Mouse (Mus musculus): ENCODE measurements at regions not wholly inside any gene's neighbourhood (a gene's known extent, or its start where the extent isn't known, plus 50 kb on each side); places are given as distances from the start of the nearest gene placed in this dataset.

- DNase-seq (ENCODE audit: extremely low spot score in 1 of 2, low spot score in 1 of 2) = no peak
Measured at GRCm38 (mm10) chr9:41345338-41345737, 183.8 kb upstream of the Ubash3b start.

DNA sequence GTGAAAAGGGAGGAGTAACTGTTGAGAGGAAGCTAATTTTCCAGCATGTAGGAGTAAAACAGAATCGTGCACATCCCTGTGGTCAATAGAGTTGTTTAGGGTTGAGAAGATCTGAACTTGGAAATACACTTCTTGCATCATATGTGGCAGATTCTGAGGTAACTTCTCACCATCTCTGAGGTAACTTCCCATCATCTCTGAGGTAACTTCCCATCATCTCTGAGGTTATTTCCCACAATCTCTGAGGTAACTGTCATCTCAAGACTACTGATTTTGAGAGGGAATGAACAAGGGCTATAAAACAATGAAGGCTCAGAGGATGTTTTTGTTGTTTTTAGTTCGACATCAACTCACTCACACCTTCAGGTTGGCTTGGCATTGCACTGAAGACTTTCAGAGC, 175.9 kb upstream of the Ubash3b start:
- DNase-seq (ENCODE audit: extremely low spot score in 1 of 2, low spot score in 1 of 2) = no peak

- DNase-seq (ENCODE audit: extremely low spot score in 1 of 2, low spot score in 1 of 2) = no peak
Measured at GRCm38 (mm10) chr9:41336801-41337200, 175.3 kb upstream of the Ubash3b start.

DNA sequence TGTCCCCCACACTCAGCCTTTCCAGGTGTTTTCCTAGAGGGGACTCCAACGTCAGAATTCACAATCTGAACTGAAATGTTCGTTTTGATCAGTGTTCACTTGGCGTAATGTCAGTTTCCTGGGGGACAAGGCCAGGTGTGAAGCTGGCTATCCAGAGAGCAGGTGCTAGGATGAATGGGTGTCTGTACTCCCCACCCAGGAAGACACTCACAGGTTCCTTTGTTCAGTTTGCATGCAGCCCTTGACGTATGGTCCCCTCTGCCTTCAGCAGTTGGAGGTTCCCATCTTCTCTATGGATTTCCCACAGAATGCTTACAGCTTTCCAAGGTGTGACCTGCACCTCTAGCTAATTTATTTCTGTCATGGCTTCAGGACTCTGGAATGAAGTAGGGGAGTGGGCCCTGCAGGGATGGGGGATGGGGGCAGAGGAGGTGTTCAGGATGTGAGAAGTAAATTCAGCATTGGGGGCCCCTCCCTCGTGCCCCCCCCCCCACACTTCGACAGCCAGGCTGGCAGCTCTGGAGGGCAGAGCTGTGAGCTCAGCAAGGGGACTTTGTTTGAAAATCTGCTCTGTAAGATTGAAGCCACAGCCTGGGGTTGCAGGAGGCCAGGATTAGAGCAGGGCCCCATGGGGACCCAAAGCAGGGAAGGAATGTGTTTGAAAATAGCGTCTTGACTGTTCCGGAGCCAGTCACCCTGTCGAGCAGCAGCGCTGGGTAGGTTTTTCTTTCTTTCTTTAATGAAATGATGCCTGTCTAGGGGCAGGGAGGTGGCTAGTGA, 173.2 kb upstream of the Ubash3b start:
- DNase-seq (ENCODE audit: extremely low spot score in 1 of 2, low spot score in 1 of 2) = no peak

GRCm38 (mm10) chr9:41333526-41333925, 172.0 kb upstream of the Ubash3b start:
- no peak for DNase-seq (ENCODE audit: extremely low spot score in 1 of 2, low spot score in 1 of 2)

DNA sequence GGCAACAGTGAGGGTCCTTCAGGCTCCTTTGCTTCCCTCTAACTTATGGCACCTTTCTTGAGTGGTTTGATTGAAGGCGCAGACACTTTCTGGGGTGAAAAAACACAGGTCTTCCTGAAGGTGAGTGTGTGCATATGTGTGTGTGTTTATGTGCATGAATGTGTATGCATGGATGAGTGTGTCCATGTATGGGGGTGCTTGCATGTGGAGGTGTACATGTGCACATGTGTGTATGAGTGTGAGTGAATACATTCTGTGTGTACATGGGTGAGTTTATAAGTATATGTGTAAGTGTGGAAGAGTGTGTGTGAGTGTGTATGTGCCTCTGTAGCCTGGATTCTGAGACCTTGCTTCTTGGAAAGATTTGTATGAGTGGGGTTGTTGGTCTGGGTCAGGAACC, 167.5 kb upstream of the Ubash3b start:
- no peak for DNase-seq (ENCODE audit: extremely low spot score in 1 of 2, low spot score in 1 of 2)

DNA sequence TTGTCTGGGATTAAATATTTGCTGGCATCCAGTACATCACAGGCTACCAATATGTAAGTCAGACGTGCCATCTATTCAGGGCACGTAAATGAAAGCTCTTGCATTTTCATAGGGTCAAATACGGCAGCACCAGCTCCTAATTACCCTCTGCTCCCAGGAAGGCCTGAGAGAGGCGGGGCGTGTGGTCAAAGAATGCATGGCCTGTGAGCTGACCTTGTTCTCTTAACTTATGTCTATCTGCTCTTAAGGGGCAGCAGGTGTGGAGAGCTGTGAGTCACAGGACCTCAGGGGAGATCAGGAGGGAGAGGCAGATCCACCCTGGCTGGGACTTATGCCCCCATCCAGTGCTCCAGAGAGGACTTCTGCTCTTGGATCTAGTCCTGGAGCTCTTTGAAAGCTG, 167.0 kb upstream of the Ubash3b start:
- no peak for DNase-seq (ENCODE audit: extremely low spot score in 1 of 2, low spot score in 1 of 2)

DNA sequence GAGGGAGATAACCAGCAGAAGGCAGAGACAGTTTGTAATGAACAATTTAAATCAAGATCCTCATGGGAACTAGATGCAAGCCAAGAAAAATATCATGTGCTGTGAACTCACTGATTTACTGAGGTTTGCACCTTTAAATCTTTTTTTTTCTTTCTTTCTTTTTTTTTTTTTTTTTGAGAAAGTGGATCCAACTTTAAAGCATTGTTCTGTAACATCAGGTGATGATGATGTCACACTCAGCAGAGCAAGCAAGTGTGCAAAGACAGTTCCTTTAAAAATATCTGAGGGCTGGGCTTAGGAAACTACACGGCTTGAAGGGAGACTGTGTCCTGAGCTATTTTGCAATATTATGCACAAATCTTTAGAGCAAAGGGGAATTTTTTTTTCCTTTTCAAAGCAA, 166.6 kb upstream of the Ubash3b start:
- no peak for DNase-seq (ENCODE audit: extremely low spot score in 1 of 2, low spot score in 1 of 2)

- no peak for DNase-seq (ENCODE audit: extremely low spot score in 1 of 2, low spot score in 1 of 2)
Measured at GRCm38 (mm10) chr9:41327561-41327960, 166.1 kb upstream of the Ubash3b start.

GRCm38 (mm10) chr9:41326772-41327560, 165.5 kb upstream of the Ubash3b start:
- no peak for DNase-seq (ENCODE audit: extremely low spot score in 1 of 2, low spot score in 1 of 2)

- no peak for DNase-seq (ENCODE audit: extremely low spot score in 1 of 2, low spot score in 1 of 2)
Measured at GRCm38 (mm10) chr9:41321521-41321920, 160.0 kb upstream of the Ubash3b start.

DNA sequence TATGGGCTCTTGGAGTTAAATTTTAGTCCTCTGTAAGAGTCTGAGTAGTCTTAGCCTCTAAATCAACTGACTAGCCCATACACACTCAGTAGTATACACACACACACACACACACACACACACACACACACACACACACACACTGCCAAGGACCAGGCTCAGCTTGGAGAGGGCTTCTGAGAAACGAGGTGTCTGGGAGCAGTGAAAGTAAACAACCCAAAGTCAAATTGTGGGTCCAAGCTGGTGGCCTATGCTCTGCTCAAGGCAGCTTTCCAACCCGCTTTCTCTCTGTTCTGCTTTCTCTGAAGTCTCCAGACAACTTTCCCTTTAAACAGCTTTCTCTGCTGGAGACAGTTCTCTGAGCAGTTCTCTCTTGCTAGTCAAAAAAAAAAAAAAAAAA, 157.6 kb upstream of the Ubash3b start:
- DNase-seq (ENCODE audit: extremely low spot score in 1 of 2, low spot score in 1 of 2) = no peak

DNA sequence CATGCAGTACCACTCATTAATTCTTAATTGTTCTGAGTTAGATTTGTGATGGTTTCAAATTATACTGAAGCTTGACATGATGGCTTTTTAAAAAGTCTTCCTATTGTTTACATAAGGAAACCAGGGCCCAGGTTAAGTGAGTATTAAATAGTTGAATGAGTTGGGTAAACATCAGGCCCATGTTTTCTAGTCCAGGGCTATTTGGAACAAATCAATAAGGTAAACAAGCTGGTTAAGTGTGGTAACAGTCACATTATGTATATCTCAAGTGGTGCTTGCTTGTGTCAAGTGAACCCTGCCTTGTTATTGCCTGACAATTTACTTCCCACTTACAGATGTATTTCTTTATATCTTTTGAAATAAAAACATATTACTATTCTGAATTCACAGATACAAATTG, 144.7 kb upstream of the Ubash3b start:
- DNase-seq (ENCODE audit: extremely low spot score in 1 of 2, low spot score in 1 of 2) = no peak

- DNase-seq (ENCODE audit: extremely low spot score in 1 of 2, low spot score in 1 of 2) = no peak
Measured at GRCm38 (mm10) chr9:41303494-41303828, 142.0 kb upstream of the Ubash3b start.

- no peak for DNase-seq (ENCODE audit: extremely low spot score in 1 of 2, low spot score in 1 of 2)
Measured at GRCm38 (mm10) chr9:41302809-41303493, 141.5 kb upstream of the Ubash3b start.

DNA sequence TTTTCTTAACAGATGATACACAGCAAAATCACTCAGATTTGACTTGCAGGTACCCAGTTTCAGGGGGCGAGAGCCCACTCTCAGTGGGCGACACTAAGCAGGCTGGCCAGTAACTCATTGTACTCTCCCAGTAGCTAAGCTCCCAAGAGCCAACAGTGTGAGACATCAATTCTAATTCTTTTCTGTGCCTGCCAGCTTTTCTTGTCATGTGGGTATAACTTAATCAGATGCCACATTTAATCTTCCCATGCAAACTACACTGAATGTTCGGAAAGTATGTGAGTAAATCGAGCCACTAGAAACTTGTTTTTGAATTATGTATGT, 124.6 kb upstream of the Ubash3b start:
- no peak for DNase-seq (ENCODE audit: extremely low spot score in 1 of 2, low spot score in 1 of 2)

DNA sequence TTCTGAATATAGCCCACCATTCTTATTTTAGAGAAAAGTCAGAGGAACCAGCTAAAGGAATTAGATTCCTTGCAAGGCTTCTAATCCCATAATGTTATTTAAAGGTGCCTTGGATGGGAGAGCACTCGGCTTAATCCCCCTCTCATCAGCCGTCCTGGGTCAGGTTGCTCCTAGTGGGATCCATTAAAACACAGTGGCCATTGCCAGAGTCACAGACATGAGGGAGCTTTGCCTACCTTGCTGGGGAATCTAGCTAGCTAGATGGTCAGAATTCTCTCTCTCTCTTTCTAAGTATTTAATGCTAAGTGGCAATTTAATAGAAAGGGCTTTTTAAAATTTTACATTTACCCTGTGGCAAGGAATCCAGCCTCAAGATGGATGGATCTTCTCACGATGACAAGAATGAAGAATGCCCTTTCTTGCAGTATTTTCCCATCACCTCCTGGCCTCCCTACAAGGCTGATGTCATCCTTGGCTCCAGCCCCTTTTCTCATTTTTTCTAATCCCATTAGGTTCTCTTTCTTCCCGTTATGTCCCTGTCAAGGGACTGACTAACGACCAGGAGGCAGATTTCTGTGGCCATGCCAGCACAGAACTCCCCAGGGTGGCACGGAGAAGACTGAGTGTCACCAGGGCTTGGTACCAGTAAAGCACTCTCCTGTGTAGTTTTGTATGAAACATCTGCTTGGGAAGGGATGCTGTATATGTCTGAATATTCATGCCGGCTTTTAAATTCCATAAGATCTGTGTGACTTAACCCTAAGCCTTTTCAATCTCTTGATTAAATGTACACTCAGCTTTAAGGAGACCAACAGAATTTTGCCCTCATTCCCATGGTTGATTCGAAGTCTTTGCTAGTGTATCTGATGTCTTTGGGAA, 124.0 kb upstream of the Ubash3b start:
- DNase-seq (ENCODE audit: extremely low spot score in 1 of 2, low spot score in 1 of 2) = no peak

- no peak for DNase-seq (ENCODE audit: extremely low spot score in 1 of 2, low spot score in 1 of 2)
Measured at GRCm38 (mm10) chr9:41277726-41278125, 116.2 kb upstream of the Ubash3b start.

- no peak for DNase-seq (ENCODE audit: extremely low spot score in 1 of 2, low spot score in 1 of 2)
Measured at GRCm38 (mm10) chr9:41273839-41274271, 112.4 kb upstream of the Ubash3b start.

DNA sequence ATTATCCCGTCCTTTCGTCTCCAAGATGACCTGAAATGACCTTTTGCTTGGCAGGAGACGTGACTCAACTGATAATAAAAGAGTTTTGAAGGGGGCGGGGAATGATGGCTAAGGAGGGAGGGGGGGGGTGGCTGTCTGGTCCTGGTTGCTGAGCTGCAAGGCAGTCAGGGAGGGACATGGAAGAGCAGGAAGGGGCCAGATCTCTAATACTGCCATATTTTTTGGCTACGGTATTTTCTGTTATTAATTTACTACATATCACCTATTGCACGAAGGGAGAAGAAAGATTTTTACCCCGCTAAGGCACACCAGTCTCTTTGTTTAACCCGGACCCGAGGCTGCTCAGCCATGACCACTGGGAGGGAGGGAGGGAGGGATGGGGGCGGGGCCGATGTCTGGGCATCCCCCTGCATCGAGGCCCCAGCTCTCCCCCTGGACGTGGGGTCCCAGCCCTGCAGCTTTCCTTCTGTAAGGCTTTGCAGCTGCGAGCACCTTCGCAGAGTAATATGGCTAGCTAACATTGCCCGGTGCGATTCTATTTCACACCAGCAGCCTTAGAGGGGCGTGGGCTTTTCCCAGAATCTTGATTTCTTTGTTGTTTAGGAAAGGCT, 111.8 kb upstream of the Ubash3b start:
- DNase-seq (ENCODE audit: extremely low spot score in 1 of 2, low spot score in 1 of 2) = no peak
